Mouse (Mus musculus): ENCODE measurements around the gene Cdk4.

DNA sequence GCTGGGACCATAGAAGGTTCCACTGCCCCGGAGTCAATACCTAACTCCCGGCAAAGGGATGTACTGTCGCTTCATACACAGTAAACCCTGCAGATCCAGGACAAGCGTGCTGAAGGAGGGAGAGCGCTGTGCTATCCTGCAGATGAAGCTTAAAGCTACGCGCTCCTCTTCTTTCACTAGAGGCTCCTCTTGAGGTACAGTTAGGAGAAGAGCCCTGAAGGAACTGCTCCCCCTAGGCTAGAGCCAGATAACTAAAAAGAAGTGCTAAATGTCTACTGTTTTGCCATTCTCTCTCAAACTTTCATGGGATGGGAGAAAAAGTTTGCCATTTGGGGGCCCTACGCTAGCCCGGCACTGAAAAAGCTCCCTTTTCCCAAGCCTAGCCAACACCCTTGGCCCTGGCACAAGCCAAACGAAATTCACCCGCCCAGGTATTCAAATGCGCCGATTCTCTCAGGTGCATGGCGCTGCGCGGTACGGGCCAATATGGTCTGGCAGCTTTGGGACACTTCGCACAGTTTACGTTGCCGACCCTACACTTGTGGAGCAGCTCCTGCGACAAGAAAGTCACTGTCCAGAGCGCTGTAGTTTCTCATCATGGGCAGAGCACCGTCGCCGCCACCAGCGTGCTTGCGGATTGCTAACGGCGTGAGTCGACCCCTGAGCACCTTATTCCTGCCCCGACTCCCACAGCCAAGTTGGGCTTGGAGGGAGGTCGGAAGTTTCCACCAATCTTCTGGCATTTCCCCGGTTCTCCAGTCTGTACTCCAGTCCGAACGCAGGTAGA, 14.5 kb upstream of the Cdk4 start:
- no peak for TF ChIP-seq CTCF (IDR thresholded peaks at IDR 0.05; ENCODE audit: extremely low read depth, insufficient read depth, insufficient read length, insufficient replicate concordance)
- TF ChIP-seq POLR2A (IDR thresholded peaks at IDR 0.05; ENCODE audit: low read depth, low read length) = no peak
